Mouse (Mus musculus) heart, adult 18-20 months (tissue): ENCODE results near the gene Tuba8. TPM values are rescaled to one million over a fixed set of nuclear protein-coding genes. Genes with fewer than 3 reads are reported as not detected.

ENCODE experiments used
- total RNA-seq, 2 experiments: library from RNA; stranded (reverse); gene quantifications; 2 replicates each; pipeline ENCODE4 v1.2.3; 2021

Gene Tuba8
- total RNA-seq, 2 experiments from 2014 or later = 145 to 182 TPM

Other genes with a start within 250 kb of the Tuba8 start
- gene Mical3, start 79.7 kb upstream of the Tuba8 start, total RNA-seq = 100 to 1,000 TPM; 109 to 123 TPM
- gene Pex26, start 27.0 kb upstream of the Tuba8 start, total RNA-seq = 1 to 10 TPM; 6.7 to 7.9 TPM
- gene Usp18, start 35.2 kb downstream of the Tuba8 start, total RNA-seq = 1 to 10 TPM; 1.3 to 1.7 TPM
- under 1 TPM; 0.21 to 0.35 TPM for gene Slc6a13, start 89.5 kb downstream of the Tuba8 start, total RNA-seq
- gene Slc6a12, start 132.4 kb downstream of the Tuba8 start, total RNA-seq = not detected